Mouse (Mus musculus) spleen, adult 2 months (tissue): Measurements from ENCODE around the gene Pou1f1.

ENCODE experiments used
- CTCF ChIP-seq: fragments of 200-500 bp; IDR thresholded peaks from 2 replicates; pipeline ENCODE4 v1.5.1; 2011; ENCODE audit warnings: mild to moderate bottlenecking, inconsistent platforms; ENCODE audit not compliant: insufficient read depth, insufficient read length, insufficient replicate concordance; ENCODE audit errors: extremely low read depth
- POLR2A ChIP-seq: fragments of 200-500 bp; IDR thresholded peaks from 2 replicates; pipeline ENCODE4 v1.6.1; 2011; ENCODE audit warnings: low read depth, low read length, inconsistent platforms

DNA sequence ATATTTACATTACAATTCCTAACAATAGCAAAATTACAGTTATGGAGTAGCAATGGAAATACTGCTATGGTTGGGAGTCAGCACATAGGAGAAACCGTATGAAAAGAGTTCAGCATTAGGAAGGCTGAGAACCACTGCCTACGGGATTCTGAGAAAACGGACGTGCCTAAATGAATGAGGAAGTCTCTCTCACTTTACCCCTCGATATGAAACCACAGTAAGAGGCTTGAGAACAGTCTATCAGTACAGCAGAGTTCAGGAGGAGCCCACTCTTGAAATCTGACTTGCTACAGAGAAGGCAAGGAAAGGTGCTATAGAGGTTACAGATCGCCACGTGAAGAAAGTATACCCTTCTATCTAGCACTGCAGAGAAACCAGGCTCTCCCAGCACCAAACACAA, 28.6 kb downstream of the Pou1f1 start:
- TF ChIP-seq POLR2A = no peak
- no peak for TF ChIP-seq CTCF
